Mouse (Mus musculus): ENCODE results near the gene Gp1ba.

- TF ChIP-seq POLR2A (IDR thresholded peaks at IDR 0.05; ENCODE audit: control insufficient read depth, extremely low read depth, insufficient read depth, low read length, poor library complexity) (no peak), CTCF (IDR thresholded peaks at IDR 0.05; ENCODE audit: borderline replicate concordance, control insufficient read depth, extremely low read depth, insufficient read depth, low read length, poor library complexity) (no peak; the same call in 1 of the 2 replicates)
Measured at GRCm38 (mm10) chr11:70681897-70682581, 43.1 kb downstream of the Gp1ba start.
